Mouse (Mus musculus) lung, postnatal 0 days (tissue): ENCODE measurements at regions not wholly inside any gene's neighbourhood (a gene's known extent, or its start where the extent isn't known, plus 50 kb on each side); places are given as distances from the start of the nearest gene placed in this dataset.

Experiments
- CTCF ChIP-seq: IDR thresholded peaks from 2 replicates; pipeline ENCODE4 v1.5.1; 2016; ENCODE audit warnings: antibody characterized with exemption, mild to moderate bottlenecking
- EP300 ChIP-seq: IDR thresholded peaks from 2 replicates; pipeline ENCODE4 v1.6.1; 2016; ENCODE audit warnings: antibody characterized with exemption, mild to moderate bottlenecking, control low read depth

- TF ChIP-seq EP300, result no peak
- no peak for TF ChIP-seq CTCF
Observed at GRCm38 (mm10) chr10:118608376-118609145, 167.7 kb downstream of the Ifng start.
